Mouse (Mus musculus) lung, adult 2 months (tissue): ENCODE data around the gene Anapc15-ps. TPM values are rescaled to one million over a fixed set of nuclear protein-coding genes. Genes with fewer than 3 reads are reported as not detected.

Experiments
- DNase-seq: peaks from one replicate; pipeline ENCODE4 v3.0.0; 2022
- H3K4me1 ChIP-seq: fragments of 200-500 bp; 2 replicates; pipeline ENCODE4 v1.6.1; 2011; ENCODE audit warnings: low read length; ENCODE audit not compliant: control insufficient read depth, insufficient read depth
- H3K4me3 ChIP-seq: fragments of 200-500 bp; replicated peaks from 2 replicates; pipeline ENCODE3; 2011; ENCODE audit warnings: low read depth, mild to moderate bottlenecking, control low read depth, low read length; ENCODE audit errors: extremely low read depth
- CTCF ChIP-seq: fragments of 200-500 bp; IDR thresholded peaks from 2 replicates; pipeline ENCODE4 v1.5.1; 2011; ENCODE audit warnings: mild to moderate bottlenecking, low read length, control low read depth; ENCODE audit not compliant: insufficient read depth
- POLR2A ChIP-seq: fragments of 200-500 bp; IDR thresholded peaks from 2 replicates; pipeline ENCODE4 v1.6.1; 2011; ENCODE audit warnings: low read depth, mild to moderate bottlenecking, control low read depth, low read length, borderline replicate concordance; ENCODE audit errors: extremely low read depth
- WGBS: fragments of 180-500 bp; shearing (Covaris S2); methylation state at CpG from one replicate; pipeline ENCODE4 v1.1.7; 2018; 5-methylcytosine and 5-hydroxymethylcytosine counted together
- polyA plus RNA-seq: library from polyadenylated mRNA; depleted of rRNA; stranded (reverse); fragments of >200 nt; gene quantifications from 2 replicates; pipeline ENCODE4 v1.2.3, GENCODE M21; 2012

Gene Anapc15-ps
- polyA plus RNA-seq, 1 experiment = not detected

DNA sequence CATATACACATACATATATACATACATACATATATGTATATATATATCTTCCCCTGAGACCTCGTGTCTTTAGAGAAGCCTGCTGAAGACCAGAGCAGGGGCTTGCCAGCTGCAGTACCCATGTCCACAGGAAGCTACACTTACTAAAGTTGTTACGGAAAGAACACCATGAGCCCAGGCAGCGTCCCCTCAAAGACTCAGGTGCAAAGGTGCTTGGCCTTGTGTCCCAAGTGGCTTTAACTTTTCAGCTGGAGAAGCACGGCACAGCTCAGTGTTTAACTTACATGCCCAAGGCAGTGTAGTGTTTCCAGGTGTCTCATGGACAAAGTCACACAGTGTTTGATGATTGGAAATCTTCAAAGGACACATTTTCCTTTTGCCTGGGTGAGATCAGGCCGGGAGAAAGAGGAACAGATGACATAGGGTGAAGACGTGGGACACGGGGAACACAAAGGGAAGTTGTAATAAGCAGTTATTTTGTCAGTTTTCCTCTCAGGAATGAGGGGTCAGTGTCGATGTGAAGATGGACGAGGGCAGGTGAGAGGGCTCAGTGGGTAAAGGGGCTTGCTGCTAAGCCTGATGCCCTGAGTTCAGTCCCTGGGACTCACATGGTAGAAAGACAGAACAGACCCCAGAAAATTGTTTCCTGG, 9.0 kb upstream of the Anapc15-ps start:
- no peak overlapping the region for H3K4me3 ChIP-seq
- 80% methylated on average over 9 of the region's 9 CpGs for WGBS
- no peak for DNase-seq
- TF ChIP-seq POLR2A = no peak
- no peak for TF ChIP-seq CTCF
- H3K4me1 ChIP-seq = no peaks in the 10 kb centered on the region

DNA sequence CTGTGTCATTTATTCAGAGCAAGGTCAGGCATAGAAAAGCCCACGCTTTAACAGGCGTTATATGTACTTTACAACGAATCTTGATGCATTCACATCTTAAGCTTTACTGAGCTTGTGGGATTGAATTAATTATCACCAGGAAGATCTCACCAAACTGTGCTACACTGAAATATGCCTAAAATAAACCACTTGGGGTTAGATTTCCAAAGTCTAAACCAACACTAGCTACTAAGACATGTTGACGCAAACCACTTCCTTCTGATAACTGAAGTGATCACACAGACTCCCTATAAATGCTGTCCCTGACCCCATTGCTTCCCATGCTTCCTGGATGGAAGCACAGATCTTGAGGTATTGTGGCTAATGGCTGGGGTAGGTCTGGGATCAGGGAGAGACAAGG, 8.2 kb upstream of the Anapc15-ps start:
- H3K4me3 ChIP-seq = no peak overlapping the region
- 75% methylated on average over 4 of the region's 4 CpGs for WGBS
- TF ChIP-seq CTCF = no peak
- TF ChIP-seq POLR2A = no peak
- DNase-seq = no peak
- no peaks in the 10 kb centered on the region for H3K4me1 ChIP-seq

DNA sequence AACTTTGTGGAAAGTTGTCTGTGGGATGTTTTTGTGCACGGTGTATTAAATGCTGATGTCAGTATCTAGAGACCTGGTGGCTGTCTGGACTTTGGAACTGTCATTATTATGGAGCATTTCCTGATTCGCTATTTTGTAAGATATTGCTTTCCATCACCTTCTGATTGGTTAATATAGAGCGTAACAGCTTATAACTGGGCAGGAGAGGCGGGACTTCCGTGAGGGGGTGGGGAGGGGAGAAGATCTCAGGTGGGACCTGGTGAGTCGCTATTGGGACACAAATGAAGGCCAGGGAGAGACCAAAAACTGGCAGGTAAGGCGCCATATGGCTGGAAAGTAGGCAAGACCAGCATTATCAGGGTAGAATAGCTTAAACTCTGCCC, 7.8 kb upstream of the Anapc15-ps start:
- peak overlapping the region; percentile 31 for H3K4me3 ChIP-seq
- no peaks in the 10 kb centered on the region for H3K4me1 ChIP-seq
- no peak for DNase-seq
- 70% methylated on average over 7 of the region's 7 CpGs for WGBS
- TF ChIP-seq POLR2A (no peak), CTCF (no peak)

- 58% methylated on average over 28 of the region's 28 CpGs for WGBS
These were observed 7.2 kb upstream of the Anapc15-ps start for GRCm38 (mm10) chr10:95680153-95681057.

DNA sequence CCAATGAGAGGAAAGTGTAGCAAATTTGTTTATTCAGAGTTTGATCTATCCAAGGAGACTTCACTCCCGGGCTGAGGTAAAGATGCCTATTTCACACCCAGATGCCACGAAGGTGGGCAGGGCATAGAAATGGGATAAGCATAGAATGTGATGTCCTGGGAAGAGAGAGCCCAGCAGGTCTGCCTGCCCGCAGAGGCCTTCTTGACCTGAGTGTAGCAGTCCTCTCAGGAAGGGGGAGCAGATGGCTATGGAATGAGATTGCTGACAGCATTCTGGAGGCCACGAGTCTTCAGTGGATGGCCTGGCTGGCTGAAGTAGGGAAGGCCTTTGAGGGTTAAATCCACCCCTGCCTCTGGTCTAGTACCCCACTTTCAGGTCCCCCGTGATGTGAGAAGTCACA, 5.9 kb upstream of the Anapc15-ps start:
- DNase-seq = no peak
- Histone ChIP-seq H3K4me3 (no peak overlapping the region), H3K4me1 (no peaks in the 10 kb centered on the region)
- no peak for TF ChIP-seq POLR2A
- TF ChIP-seq CTCF = no peak
- WGBS = 91% methylated on average over 5 of the region's 5 CpGs

More at GRCm38 (mm10) chr10:95680153-95681057, 7.2 kb upstream of the Anapc15-ps start:
- DNase-seq = no peak
- H3K4me3 ChIP-seq = peak overlapping the region; percentile 31
- no peaks in the 10 kb centered on the region for H3K4me1 ChIP-seq
- TF ChIP-seq CTCF (no peak), POLR2A (no peak)

DNA sequence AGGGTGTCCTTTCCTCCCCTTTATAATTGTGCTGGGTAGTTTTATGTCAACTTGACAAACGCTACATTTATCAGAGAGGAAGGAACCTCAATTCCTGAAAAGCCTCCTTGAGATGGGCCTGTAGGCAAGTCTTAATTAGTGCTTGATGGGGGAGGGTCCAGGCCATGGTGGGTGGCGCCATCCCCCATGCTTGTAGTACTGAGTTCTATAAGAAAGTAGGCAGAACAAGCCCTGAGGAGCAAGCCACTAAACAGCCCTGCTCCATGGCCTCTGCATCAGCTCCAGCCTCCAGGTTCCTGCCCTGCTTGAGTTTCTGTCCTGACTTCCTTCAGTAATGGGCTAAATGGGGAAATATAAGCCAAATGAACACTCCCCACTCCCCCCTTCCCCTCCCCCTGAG, 5.4 kb upstream of the Anapc15-ps start:
- WGBS = 82% methylated on average over 2 of the region's 2 CpGs
- DNase-seq = no peak
- no peak overlapping the region for H3K4me3 ChIP-seq
- TF ChIP-seq POLR2A = no peak
- TF ChIP-seq CTCF = no peak
- no peaks in the 10 kb centered on the region for H3K4me1 ChIP-seq

GRCm38 (mm10) chr10:95678241-95678640, 5.0 kb upstream of the Anapc15-ps start:
- Histone ChIP-seq H3K4me1 (no peaks in the 10 kb centered on the region), H3K4me3 (no peak overlapping the region)
- DNase-seq = no peak
- 53% methylated on average over 7 of the region's 7 CpGs for WGBS
- TF ChIP-seq CTCF = no peak
- TF ChIP-seq POLR2A = no peak

DNA sequence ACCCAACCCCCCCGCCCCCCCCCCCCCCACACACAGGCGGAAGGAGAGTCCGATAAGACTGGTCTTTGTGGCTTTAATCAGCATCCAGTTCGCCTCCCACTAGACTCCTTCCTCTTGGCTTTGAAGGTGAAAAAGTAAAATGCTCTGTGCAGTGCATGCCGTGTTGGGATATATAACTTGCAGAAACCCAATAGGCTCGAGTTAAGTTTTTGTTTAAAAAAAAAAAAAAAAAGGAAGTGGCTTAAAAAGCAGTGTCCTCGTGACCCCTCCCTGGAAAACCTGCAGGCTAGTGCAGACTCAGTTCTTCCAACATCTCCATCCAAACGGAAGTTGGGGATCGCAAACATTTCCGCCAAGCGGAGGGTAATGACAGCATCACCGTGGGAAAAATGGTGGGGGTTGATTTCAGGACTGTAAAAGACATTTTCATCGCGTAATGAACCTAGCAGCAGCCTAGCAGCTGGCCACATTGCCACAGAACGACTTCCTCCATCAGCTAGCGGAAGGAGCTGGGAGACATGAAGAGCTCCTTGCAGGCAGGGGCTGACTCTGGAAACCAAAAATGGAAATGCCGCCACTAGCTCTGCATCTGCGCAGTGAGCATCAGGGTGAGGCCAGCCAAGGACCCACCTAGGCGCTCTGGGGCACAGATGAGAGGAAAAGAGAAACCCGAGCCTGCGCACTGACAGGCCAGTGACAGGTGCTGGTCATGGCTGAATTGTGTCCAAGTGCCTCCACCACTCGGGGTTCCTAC, 4.3 kb upstream of the Anapc15-ps start:
- 0 out of 2 replicates have a peak, but pooled peaks have one; percentile 17 for TF ChIP-seq POLR2A
- TF ChIP-seq CTCF = no peak
- 22% methylated on average over 22 of the region's 22 CpGs for WGBS
- DNase-seq = peak; percentile 22
- Histone ChIP-seq H3K4me3 (peak overlapping the region; percentile 1), H3K4me1 (no peaks in the 10 kb centered on the region)

DNA sequence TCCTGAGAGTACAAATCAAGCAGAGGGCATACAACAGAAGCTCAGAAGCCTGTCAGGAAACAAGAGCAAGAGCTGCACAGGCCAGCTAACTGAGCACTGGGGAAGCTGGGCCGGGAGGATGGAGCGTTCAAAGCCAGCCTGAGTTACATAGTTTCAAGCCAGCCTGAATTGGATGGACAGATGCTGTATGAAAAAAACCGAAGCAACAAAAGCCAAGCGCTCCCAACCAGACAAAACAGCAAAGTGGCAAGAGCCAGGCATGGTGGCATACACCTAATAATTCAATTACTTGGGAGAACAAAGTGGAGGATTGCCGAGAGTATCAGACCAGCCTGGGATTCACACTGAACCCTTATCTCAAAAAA, 3.7 kb upstream of the Anapc15-ps start:
- 60% methylated on average over 5 of the region's 5 CpGs for WGBS
- no peak for DNase-seq
- no peak for TF ChIP-seq CTCF
- H3K4me1 ChIP-seq = no peaks in the 10 kb centered on the region
- no peak overlapping the region for H3K4me3 ChIP-seq
